Mouse (Mus musculus) c-Kit-positive CD71-positive TER-119-negative erythroid progenitor cells, embryonic 14.5 days (primary cell): ENCODE results near the gene Ccnl2.

Experiments used
- DNase-seq: peaks from one replicate; pipeline ENCODE4 v3.0.0-alpha.2; 2013; ENCODE audit warnings: low read depth

Gene Ccnl2

GRCm38 (mm10) chr4:155869317-155870033 is 57.2 kb downstream of the Ccnl2 start, which contains the start of the genes Cptp and Ints11:
Gene Cptp, minus strand, starts transcription at chr4:155869440.
Gene Ints11, plus strand, starts transcription at chr4:155869546.
- peak; percentile 93 for DNase-seq

DNA sequence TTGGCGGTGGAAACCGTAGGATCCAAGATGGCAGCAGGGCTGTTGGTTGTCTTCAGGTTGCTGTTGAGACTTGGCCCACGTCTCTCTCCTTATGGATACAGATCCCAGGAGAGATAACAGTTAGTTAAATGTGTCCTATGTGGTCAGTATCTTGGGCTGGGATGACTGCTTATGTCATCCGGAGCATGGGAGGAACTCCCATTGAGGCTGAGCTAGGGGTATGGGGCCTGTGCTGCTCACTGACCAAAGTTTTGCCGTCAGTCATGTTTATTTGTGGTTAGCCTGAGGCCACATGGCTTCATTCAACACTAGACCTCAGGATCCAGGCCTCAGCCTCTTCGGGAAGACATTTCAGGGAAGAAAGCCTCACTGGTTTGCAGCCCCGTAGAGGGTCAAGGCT is 59.1 kb downstream of the Ccnl2 start:
- DNase-seq: no peak
